Mouse (Mus musculus) intestine, embryonic 15.5 days (tissue): ENCODE data around the gene Sfta2. TPM values are rescaled to one million over a fixed set of nuclear protein-coding genes. Genes with fewer than 3 reads are reported as not detected.
A peak's percentile ranks its signal among the peaks of the same experiment; 100 is the strongest.

Experiments used
- ATAC-seq: fragments of 200-750 bp; cut with Nextera tagmentation; 2 replicates; pipeline ENCODE4 v1.8.0; 2017; ENCODE audit warnings: moderate TSS enrichment, moderate library complexity
- H3K27ac ChIP-seq: fragments of 300-500 bp; sonication (generic); 2 replicates; pipeline ENCODE4 v1.5.1; 2015; ENCODE audit warnings: mild to moderate bottlenecking, inconsistent platforms
- H3K27me3 ChIP-seq: fragments of 300-500 bp; sonication (generic); replicated peaks from 2 replicates; pipeline ENCODE4 v1.6.1; 2015; ENCODE audit warnings: inconsistent platforms
- H3K36me3 ChIP-seq: fragments of 300-500 bp; sonication (generic); 2 replicates; pipeline ENCODE4 v1.6.1; 2015; ENCODE audit warnings: inconsistent platforms
- H3K4me1 ChIP-seq: fragments of 300-500 bp; sonication (generic); replicated peaks from 2 replicates; pipeline ENCODE4 v1.6.1; 2015; ENCODE audit warnings: inconsistent platforms
- H3K4me2 ChIP-seq: fragments of 300-500 bp; sonication (generic); replicated peaks from 2 replicates; pipeline ENCODE4 v1.6.1; 2015; ENCODE audit warnings: mild to moderate bottlenecking, inconsistent platforms
- H3K4me3 ChIP-seq: fragments of 300-500 bp; sonication (generic); replicated peaks from 2 replicates; pipeline ENCODE4 v1.5.1; 2015; ENCODE audit warnings: inconsistent platforms
- H3K9ac ChIP-seq: fragments of 300-500 bp; sonication (generic); 2 replicates; pipeline ENCODE4 v1.6.1; 2015; ENCODE audit warnings: inconsistent platforms
- H3K9me3 ChIP-seq: fragments of 300-500 bp; sonication (generic); 2 replicates; pipeline ENCODE4 v1.6.1; 2016; ENCODE audit warnings: inconsistent platforms
- WGBS: fragments of 180-500 bp; shearing (Covaris S2); methylation state at CpG from one replicate; pipeline ENCODE4 v1.1.7; 2015; 5-methylcytosine and 5-hydroxymethylcytosine counted together
- polyA plus RNA-seq: library from polyadenylated mRNA; unstranded; fragments of >200 nt; fragmentation: Nextera tagmentation; extraction: Ambion mirVana; gene quantifications from 2 replicates; pipeline ENCODE4 v1.2.1, GENCODE M21; 2015

The Sfta2 gene
- polyA plus RNA-seq, 1 experiment from 2014 or later, result 2.8 TPM

DNA sequence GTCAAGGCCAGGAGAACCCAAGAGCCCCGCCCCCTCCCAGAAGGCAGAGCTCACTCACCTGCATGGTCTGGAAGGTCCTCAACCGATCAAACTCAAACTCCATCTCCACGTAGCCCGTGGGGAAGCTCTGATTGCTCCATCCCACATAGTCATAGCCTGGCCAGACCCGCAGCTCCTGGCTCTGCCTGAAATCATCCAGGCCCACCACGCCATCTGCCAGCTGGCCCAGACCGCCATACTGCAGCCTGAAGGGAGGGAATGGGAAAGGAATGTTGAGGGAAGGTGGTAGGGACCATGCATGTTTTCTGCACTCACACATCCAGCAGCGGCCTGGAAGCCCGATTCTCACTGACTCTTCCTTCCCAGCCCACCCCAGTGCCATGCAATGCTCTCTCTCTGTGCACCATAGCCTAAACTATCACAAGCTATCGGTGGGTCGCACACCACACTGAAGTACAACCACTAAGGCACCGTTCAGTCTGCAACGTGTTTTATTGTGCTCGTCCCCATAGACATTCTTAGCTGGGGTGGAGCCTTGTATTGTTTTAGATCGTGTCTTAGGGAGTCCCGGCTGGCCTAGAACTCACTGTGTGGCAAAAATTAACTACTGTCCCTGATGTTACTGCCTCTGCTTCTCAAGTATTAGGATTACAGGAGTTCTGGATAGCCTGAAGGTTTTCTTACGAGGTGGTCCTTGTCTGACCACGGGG, 88.7 kb downstream of the Sfta2 start:
- no peak for ATAC-seq
- Histone ChIP-seq H3K36me3 (peaks cover 74% of the 10 kb centered on the region), H3K4me1 (no peaks in the 10 kb centered on the region), H3K9me3 (no peaks in the 10 kb centered on the region), H3K4me3 (no peak overlapping the region), H3K27me3 (no peaks in the 10 kb centered on the region), H3K4me2 (no peak overlapping the region), H3K9ac (no peak overlapping the region), H3K27ac (no peak overlapping the region)
- 87% methylated on average over 18 of the region's 18 CpGs for WGBS

DNA sequence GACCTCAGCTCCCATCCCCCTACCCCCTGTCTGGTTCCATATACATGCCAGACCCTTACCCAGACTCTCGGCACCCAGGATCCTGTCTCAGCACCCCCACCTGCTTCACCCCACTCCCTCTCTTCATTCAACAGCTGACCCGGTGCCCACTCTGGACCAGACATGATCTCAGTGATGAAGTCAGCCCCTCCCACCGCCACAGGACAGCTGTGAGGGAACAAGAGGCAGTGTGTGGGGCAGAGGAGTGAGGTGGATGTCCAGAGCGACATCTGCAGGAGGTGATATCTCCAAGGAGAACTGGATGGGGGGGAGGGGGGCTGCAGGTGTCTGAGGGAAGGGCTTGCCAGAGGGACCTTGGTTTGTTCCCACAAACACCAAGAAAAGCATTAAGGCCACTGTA, 90.5 kb downstream of the Sfta2 start:
- no peak overlapping the region for H3K4me3 ChIP-seq
- no peaks in the 10 kb centered on the region for H3K9me3 ChIP-seq
- H3K27me3 ChIP-seq, result no peaks in the 10 kb centered on the region
- 79% methylated on average over 4 of the region's 4 CpGs for WGBS
- peaks cover 64% of the 10 kb centered on the region for H3K36me3 ChIP-seq
- no peak for ATAC-seq
- H3K4me2 ChIP-seq, result no peak overlapping the region
- H3K27ac ChIP-seq, result no peak overlapping the region
- H3K4me1 ChIP-seq, result peaks cover 2% of the 10 kb centered on the region; the same call in 1 of the 2 replicates
- H3K9ac ChIP-seq, result no peak overlapping the region

DNA sequence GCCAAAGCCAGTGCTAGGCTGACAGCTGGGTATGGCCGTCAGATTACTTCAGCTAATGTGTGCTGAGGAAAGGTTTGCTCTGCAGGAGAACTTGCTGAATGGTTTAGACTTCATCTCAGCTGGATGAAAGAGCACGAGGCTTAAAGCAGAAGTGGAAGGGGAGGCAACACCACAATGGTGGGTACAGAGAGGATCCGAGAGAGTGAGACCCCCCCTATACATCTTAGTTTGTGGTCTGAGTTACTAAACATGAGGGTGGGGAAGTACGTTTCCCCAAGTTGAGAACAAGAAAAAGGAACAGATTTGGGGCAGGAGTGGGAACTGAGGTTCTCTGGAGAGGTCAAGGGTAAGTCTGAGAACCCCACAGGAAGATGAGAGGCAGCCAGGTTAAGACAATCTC, 91.0 kb downstream of the Sfta2 start:
- Histone ChIP-seq H3K4me2 (no peak overlapping the region), H3K4me3 (no peak overlapping the region), H3K9ac (no peak overlapping the region), H3K36me3 (peaks cover 59% of the 10 kb centered on the region), H3K27me3 (no peaks in the 10 kb centered on the region), H3K9me3 (no peaks in the 10 kb centered on the region), H3K4me1 (peaks cover 7% of the 10 kb centered on the region), H3K27ac (no peak overlapping the region)
- WGBS, result 80% methylated on average over 4 of the region's 4 CpGs
- no peak for ATAC-seq

DNA sequence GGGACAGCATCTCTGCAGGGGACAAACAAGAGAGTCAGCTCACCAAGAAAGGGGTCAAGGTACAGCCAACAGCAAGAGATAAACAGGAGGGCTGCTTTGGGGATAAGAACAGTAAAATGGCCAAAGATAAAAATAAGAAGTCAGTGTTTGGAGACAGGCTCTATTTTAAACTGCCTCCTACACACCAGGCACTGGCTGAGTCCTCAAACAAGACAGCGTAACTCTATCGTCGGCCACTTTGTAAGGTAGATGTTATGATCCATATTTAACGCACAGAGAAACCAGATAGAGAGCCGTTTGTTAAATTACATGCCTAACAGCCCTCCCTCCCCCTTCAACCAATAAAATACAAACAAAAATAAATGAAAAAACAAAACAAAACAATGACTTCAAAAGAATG, 92.6 kb downstream of the Sfta2 start:
- 88% methylated on average over 5 of the region's 5 CpGs for WGBS

DNA sequence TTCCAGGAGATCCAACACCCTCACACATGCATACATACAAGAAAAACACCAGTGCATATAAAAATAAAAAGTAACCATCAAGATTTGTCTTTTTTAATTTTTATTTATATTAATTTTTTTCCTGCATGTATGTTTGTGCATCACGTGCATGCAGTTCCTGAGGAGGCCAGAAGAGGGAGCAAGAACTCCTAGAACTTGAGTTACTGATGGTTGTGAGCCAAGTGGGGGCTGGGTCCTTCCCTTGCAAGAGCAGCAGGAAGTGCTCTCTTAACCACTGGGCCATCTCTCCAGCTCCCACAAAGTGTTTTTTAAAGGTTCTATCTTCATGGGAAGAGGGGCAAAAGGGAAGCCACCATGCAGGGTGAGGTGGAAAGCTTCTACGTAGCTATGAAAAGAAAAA, 93.9 kb downstream of the Sfta2 start:
- H3K27me3 ChIP-seq, result no peaks in the 10 kb centered on the region
- no peak overlapping the region for H3K9ac ChIP-seq
- no peak overlapping the region for H3K4me3 ChIP-seq
- H3K4me2 ChIP-seq, result no peak overlapping the region
- no peak overlapping the region for H3K27ac ChIP-seq
- ATAC-seq, result no peak
- peaks cover 40% of the 10 kb centered on the region for H3K36me3 ChIP-seq
- H3K4me1 ChIP-seq, result peaks cover 29% of the 10 kb centered on the region
- H3K9me3 ChIP-seq, result no peaks in the 10 kb centered on the region
- 94% methylated on average over 2 of the region's 2 CpGs for WGBS

More for the DNA sequence above, 92.6 kb downstream of the Sfta2 start:
- ATAC-seq, result no peak
- Histone ChIP-seq H3K4me3 (no peak overlapping the region), H3K4me2 (no peak overlapping the region), H3K36me3 (peaks cover 46% of the 10 kb centered on the region), H3K4me1 (peaks cover 20% of the 10 kb centered on the region), H3K9me3 (no peaks in the 10 kb centered on the region), H3K27ac (no peak overlapping the region), H3K27me3 (no peaks in the 10 kb centered on the region), H3K9ac (no peak overlapping the region)

DNA sequence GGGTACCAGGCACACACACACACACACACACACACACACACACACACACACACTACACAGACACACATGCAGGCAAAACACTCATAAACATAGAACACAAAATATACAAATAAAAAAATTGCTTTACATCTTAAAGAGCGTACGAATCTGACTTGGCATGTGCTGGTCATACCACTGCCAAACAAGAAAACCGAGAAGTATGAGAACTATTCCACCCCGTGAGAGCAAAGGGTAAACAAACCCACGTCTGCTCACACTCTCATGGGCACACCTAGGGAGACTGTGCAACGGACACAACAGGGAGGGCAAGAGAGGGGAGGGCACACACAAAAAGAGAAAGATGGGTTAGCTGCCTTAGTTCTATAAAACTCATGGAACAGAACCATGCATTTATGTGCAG, 95.3 kb downstream of the Sfta2 start:
- peaks cover 29% of the 10 kb centered on the region for H3K4me1 ChIP-seq
- H3K9me3 ChIP-seq, result no peaks in the 10 kb centered on the region
- no peak overlapping the region for H3K4me3 ChIP-seq
- no peak overlapping the region; the same call in 1 of the 2 replicates for H3K27ac ChIP-seq
- ATAC-seq, result no peak
- 36% methylated on average over 6 of the region's 6 CpGs for WGBS
- H3K9ac ChIP-seq, result no peak overlapping the region
- H3K4me2 ChIP-seq, result peak overlapping the region; percentile 73
- H3K27me3 ChIP-seq, result no peaks in the 10 kb centered on the region
- peaks cover 26% of the 10 kb centered on the region for H3K36me3 ChIP-seq

DNA sequence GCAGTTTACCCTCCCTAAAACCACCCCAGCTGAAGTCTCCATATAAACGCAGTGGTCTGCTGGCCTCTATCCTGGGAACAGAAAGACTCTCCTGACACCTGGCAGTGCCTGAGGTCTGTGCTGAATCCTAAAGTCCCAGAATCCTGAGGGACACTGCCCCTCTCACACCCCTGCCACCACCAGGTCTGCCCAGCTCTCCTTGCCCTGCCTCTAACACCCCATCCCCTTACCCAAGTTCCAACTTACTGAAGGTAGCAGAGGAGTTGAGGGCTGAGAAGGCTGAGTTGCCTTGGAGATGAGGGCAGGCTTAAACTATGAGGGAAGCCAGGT, 96.0 kb downstream of the Sfta2 start:
- Histone ChIP-seq H3K27ac (peak overlapping the region; percentile 88), H3K9ac (peak overlapping the region; percentile 41), H3K4me1 (peaks cover 34% of the 10 kb centered on the region), H3K4me3 (peak overlapping the region; percentile 35), H3K4me2 (peak overlapping the region; percentile 73), H3K9me3 (no peaks in the 10 kb centered on the region), H3K36me3 (peaks cover 21% of the 10 kb centered on the region), H3K27me3 (no peaks in the 10 kb centered on the region)
- 5% methylated on average over 1 of the region's 1 CpGs for WGBS
- ATAC-seq, result no peak

DNA sequence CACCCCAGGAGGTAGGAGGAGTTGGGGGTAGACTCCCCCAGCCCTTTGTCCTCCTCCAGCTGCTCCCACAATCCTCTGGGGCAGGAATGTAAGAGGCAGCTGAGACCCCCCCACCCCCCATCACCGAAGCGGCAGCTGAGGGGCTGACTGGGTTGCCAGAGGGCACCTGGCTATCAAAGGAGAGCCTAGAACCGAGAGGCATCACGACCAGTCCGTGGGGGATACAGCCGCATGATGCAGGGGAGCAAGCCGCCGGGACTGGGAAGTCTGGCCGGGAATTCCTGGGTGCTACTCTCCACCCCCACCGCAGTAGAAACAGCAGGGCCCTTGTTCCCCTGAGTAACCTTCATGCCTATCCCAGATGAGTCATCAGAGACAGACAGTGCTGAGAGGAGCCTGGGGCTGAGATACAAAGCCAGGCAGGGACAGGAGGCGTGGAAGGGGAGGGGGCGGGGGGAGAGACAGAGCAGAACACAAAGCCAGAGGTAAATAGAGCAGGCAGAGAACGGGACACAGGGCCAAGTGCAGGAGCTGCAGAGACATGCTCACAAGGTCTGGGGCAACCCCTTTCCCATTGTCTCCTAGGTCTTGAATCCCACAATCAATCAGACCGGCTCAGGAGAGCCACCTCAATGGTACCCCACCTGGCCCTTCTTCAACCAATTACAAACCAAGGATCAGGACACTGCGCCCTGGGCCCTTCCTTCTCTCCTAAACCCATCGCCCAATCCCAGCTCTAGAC, 96.6 kb downstream of the Sfta2 start:
- H3K27me3 ChIP-seq, result no peaks in the 10 kb centered on the region
- no peaks in the 10 kb centered on the region for H3K9me3 ChIP-seq
- H3K4me3 ChIP-seq, result peak overlapping the region; percentile 35
- H3K4me1 ChIP-seq, result peaks cover 38% of the 10 kb centered on the region
- H3K36me3 ChIP-seq, result peaks cover 18% of the 10 kb centered on the region
- 3% methylated on average over 16 of the region's 16 CpGs for WGBS
- H3K4me2 ChIP-seq, result peak overlapping the region; percentile 73
- peak overlapping the region; percentile 88 for H3K27ac ChIP-seq
- ATAC-seq, result peak; percentile 61
- H3K9ac ChIP-seq, result peak overlapping the region; percentile 41

DNA sequence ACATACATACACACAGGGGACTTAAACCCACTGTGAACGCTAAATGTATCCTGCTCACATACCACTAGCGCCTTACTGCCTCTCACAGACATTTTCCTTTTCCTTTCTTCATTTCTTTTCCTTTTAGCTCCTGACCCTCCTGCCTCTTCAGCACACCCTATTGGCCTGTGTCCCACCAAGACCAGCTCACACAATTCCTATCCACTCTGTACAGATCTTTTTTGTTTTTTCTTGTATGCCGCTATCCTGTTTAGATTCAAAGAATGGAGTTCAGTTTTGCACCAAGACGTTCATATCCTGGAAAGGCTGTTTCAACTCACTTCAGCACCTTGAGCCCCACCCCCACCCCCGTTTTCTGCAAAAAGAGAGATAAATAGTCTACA, 97.1 kb downstream of the Sfta2 start:
- ATAC-seq, result no peak
- no peaks in the 10 kb centered on the region for H3K9me3 ChIP-seq
- 32% methylated on average over 5 of the region's 5 CpGs for WGBS
- peaks cover 12% of the 10 kb centered on the region for H3K36me3 ChIP-seq
- peak overlapping the region; percentile 73 for H3K4me2 ChIP-seq
- peak overlapping the region; percentile 88 for H3K27ac ChIP-seq
- H3K4me1 ChIP-seq, result peaks cover 38% of the 10 kb centered on the region
- H3K9ac ChIP-seq, result no peak overlapping the region
- H3K27me3 ChIP-seq, result no peaks in the 10 kb centered on the region
- H3K4me3 ChIP-seq, result peak overlapping the region; percentile 35; the same call in 1 of the 2 replicates

DNA sequence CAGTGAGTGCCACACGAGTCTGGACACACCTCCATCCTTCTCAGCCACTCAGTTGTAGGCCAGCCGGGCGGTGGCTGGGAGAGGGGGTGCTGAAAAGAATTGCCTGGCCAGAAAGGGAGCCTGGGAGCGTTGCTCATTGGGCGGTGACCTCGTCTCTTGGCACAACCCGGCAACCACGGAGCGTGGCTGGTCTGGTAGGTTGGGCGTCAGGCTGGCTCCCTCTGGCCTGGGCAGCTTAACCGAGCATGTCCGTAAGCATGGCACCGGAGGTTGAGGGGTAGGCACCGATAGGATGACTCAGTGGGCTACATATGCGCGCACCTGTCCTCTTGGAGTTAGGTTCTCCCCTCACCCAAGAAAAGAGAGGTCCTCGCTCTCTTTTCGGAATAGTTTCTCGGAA, 98.6 kb downstream of the Sfta2 start:
- peak overlapping the region; percentile 89 for H3K4me2 ChIP-seq
- peak overlapping the region; percentile 64 for H3K9ac ChIP-seq
- H3K9me3 ChIP-seq, result no peaks in the 10 kb centered on the region
- no peaks in the 10 kb centered on the region for H3K27me3 ChIP-seq
- peak overlapping the region; percentile 58 for H3K4me3 ChIP-seq
- peak; percentile 9 for ATAC-seq
- H3K4me1 ChIP-seq, result peaks cover 51% of the 10 kb centered on the region
- H3K36me3 ChIP-seq, result peaks cover 7% of the 10 kb centered on the region
- H3K27ac ChIP-seq, result peak overlapping the region; percentile 96
- WGBS, result 2% methylated on average over 19 of the region's 19 CpGs
